Mouse (Mus musculus): ENCODE results near the gene Calhm5. TPM values are rescaled to one million over a fixed set of nuclear protein-coding genes. Genes with fewer than 3 reads are reported as not detected.

Calhm5 gene
- 0.02 and 0.06 TPM in 2 replicates for polyA plus RNA-seq (2015; fragmentation: Nextera tagmentation; extraction: Ambion mirVana)

GRCm38 (mm10) chr10:34096418-34096883 lies at the start of gene Calhm5:
Gene Calhm5 (minus strand): TSS chr10:34096519.
- peak; percentile 41 for ATAC-seq

DNA sequence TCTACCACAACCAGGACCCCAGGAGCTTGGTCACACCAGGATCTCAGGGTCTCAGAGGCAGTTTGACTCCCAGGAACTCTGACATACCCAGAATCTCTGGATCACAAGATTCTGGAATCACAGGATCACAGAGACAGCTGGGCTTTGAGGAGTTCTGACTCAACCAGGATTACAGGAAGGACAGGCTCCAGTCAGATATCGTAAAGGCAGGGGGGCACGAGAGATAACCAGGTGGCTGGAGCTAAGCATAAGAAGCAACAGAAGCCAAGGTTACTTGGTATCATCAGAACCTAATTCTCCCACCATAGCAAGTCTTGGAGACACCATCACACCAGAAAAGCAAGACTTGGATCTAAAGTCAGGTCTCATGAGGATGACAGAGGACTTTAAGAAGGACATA lies 45.4 kb upstream of the Calhm5 start:
- Histone ChIP-seq H3K4me1 (ENCODE audit: insufficient read depth) (no peaks in the 10 kb centered on the region), H3K9me3 (ENCODE audit: low read length) (no peaks in the 10 kb centered on the region), H3K27ac (ENCODE audit: low read depth) (no peak overlapping the region), H3K27me3 (ENCODE audit: insufficient read depth, low read length) (no peaks in the 10 kb centered on the region), H3K4me2 (ENCODE audit: low read depth, low read length) (no peak overlapping the region), H3K9ac (replicated peaks) (no peak overlapping the region), H3K4me3 (ENCODE audit: low read depth, low read length) (no peak overlapping the region), H3K36me3 (replicated peaks; ENCODE audit: insufficient read depth, low read length) (no peaks in the 10 kb centered on the region)
- TF ChIP-seq CTCF (IDR thresholded peaks at IDR 0.05; ENCODE audit: low read depth): no peak
- no peak for TF ChIP-seq EP300 (IDR thresholded peaks at IDR 0.05; ENCODE audit: low read depth)
- no peak for DNase-seq
- 82% methylated on average over 2 of the region's 2 CpGs for WGBS (ENCODE audit: insufficient replicate concordance)
- no peak for ATAC-seq

More at GRCm38 (mm10) chr10:34096418-34096883, at the start of gene Calhm5:
- Histone ChIP-seq H3K9me3 (ENCODE audit: low read length) (no peaks in the 10 kb centered on the region), H3K27me3 (ENCODE audit: insufficient read depth, low read length) (no peaks in the 10 kb centered on the region), H3K9ac (replicated peaks) (peak within 1 kb of the TSS; percentile 26; the same call in 1 of the 2 replicates), H3K4me2 (ENCODE audit: low read depth, low read length) (peak within 1 kb of the TSS; percentile 47), H3K4me3 (ENCODE audit: low read depth, low read length) (peak within 1 kb of the TSS; percentile 20; the same call in 1 of the 2 replicates), H3K4me1 (ENCODE audit: insufficient read depth) (peaks cover 2% of the 10 kb centered on the region; the same call in 1 of the 2 replicates), H3K27ac (ENCODE audit: low read depth) (no peak within 1 kb of the TSS; the same call in 1 of the 2 replicates), H3K36me3 (replicated peaks; ENCODE audit: insufficient read depth, low read length) (no peaks in the 10 kb centered on the region)
- WGBS (ENCODE audit: insufficient replicate concordance): 8% methylated on average over 9 of the region's 9 CpGs
- DNase-seq: peak; percentile 14
- TF ChIP-seq EP300 (IDR thresholded peaks at IDR 0.05; ENCODE audit: low read depth): no peak
- peak; percentile 60 for TF ChIP-seq CTCF (IDR thresholded peaks at IDR 0.05; ENCODE audit: low read depth)

- TF ChIP-seq CTCF (IDR thresholded peaks at IDR 0.05; ENCODE audit: low read depth) (no peak), EP300 (IDR thresholded peaks at IDR 0.05; ENCODE audit: low read depth) (no peak)
- Histone ChIP-seq H3K27me3 (ENCODE audit: insufficient read depth, low read length) (no peaks in the 10 kb centered on the region), H3K4me2 (ENCODE audit: low read depth, low read length) (no peak overlapping the region), H3K36me3 (replicated peaks; ENCODE audit: insufficient read depth, low read length) (no peaks in the 10 kb centered on the region), H3K4me3 (ENCODE audit: low read depth, low read length) (no peak overlapping the region), H3K9me3 (ENCODE audit: low read length) (no peaks in the 10 kb centered on the region), H3K27ac (ENCODE audit: low read depth) (no peak overlapping the region), H3K4me1 (ENCODE audit: insufficient read depth) (no peaks in the 10 kb centered on the region), H3K9ac (replicated peaks) (no peak overlapping the region)
- 54% methylated on average over 4 of the region's 4 CpGs for WGBS (ENCODE audit: insufficient replicate concordance)
- no peak for DNase-seq
- ATAC-seq: no peak
Measured at GRCm38 (mm10) chr10:34139768-34140167, 43.4 kb upstream of the Calhm5 start.

GRCm38 (mm10) chr10:34138027-34138426 lies 41.7 kb upstream of the Calhm5 start:
- no peak for ATAC-seq

GRCm38 (mm10) chr10:34136432-34136831 lies 40.1 kb upstream of the Calhm5 start:
- Histone ChIP-seq H3K27me3 (ENCODE audit: insufficient read depth, low read length) (no peaks in the 10 kb centered on the region), H3K36me3 (replicated peaks; ENCODE audit: insufficient read depth, low read length) (no peaks in the 10 kb centered on the region), H3K4me2 (ENCODE audit: low read depth, low read length) (no peak overlapping the region), H3K4me3 (ENCODE audit: low read depth, low read length) (no peak overlapping the region), H3K27ac (ENCODE audit: low read depth) (no peak overlapping the region), H3K9ac (replicated peaks) (no peak overlapping the region), H3K4me1 (ENCODE audit: insufficient read depth) (0 out of 2 replicates have a peak, but pooled peaks cover 3% of the 10 kb centered on the region), H3K9me3 (ENCODE audit: low read length) (no peaks in the 10 kb centered on the region)
- TF ChIP-seq EP300 (IDR thresholded peaks at IDR 0.05; ENCODE audit: low read depth) (no peak), CTCF (IDR thresholded peaks at IDR 0.05; ENCODE audit: low read depth) (no peak)
- WGBS (ENCODE audit: insufficient replicate concordance): 49% methylated on average over 6 of the region's 6 CpGs
- ATAC-seq (no peak), DNase-seq (no peak)

More at GRCm38 (mm10) chr10:34138027-34138426, 41.7 kb upstream of the Calhm5 start:
- DNase-seq: no peak
- Histone ChIP-seq H3K27ac (ENCODE audit: low read depth) (no peak overlapping the region), H3K9ac (replicated peaks) (no peak overlapping the region), H3K27me3 (ENCODE audit: insufficient read depth, low read length) (no peaks in the 10 kb centered on the region), H3K9me3 (ENCODE audit: low read length) (no peaks in the 10 kb centered on the region), H3K4me3 (ENCODE audit: low read depth, low read length) (no peak overlapping the region), H3K4me1 (ENCODE audit: insufficient read depth) (no peaks in the 10 kb centered on the region), H3K36me3 (replicated peaks; ENCODE audit: insufficient read depth, low read length) (no peaks in the 10 kb centered on the region), H3K4me2 (ENCODE audit: low read depth, low read length) (no peak overlapping the region)
- no peak for TF ChIP-seq CTCF (IDR thresholded peaks at IDR 0.05; ENCODE audit: low read depth)
- no peak for TF ChIP-seq EP300 (IDR thresholded peaks at IDR 0.05; ENCODE audit: low read depth)
- 44% methylated on average over 6 of the region's 6 CpGs for WGBS (ENCODE audit: insufficient replicate concordance)

- no peaks in the 10 kb centered on the region for H3K9me3 ChIP-seq (ENCODE audit: low read length)
- H3K4me2 ChIP-seq (ENCODE audit: low read depth, low read length): no peak overlapping the region
- TF ChIP-seq EP300 (IDR thresholded peaks at IDR 0.05; ENCODE audit: low read depth): no peak
- TF ChIP-seq CTCF (IDR thresholded peaks at IDR 0.05; ENCODE audit: low read depth): no peak
- no peak overlapping the region for H3K9ac ChIP-seq (replicated peaks)
- no peaks in the 10 kb centered on the region for H3K36me3 ChIP-seq (replicated peaks; ENCODE audit: insufficient read depth, low read length)
- DNase-seq (no peak), ATAC-seq (peak; percentile 27; the same call in 1 of the 2 replicates)
- 28% methylated on average over 2 of the region's 2 CpGs for WGBS (ENCODE audit: insufficient replicate concordance)
- no peaks in the 10 kb centered on the region for H3K27me3 ChIP-seq (ENCODE audit: insufficient read depth, low read length)
- peaks cover 6% of the 10 kb centered on the region; the same call in 1 of the 2 replicates for H3K4me1 ChIP-seq (ENCODE audit: insufficient read depth)
- no peak overlapping the region for H3K27ac ChIP-seq (ENCODE audit: low read depth)
- no peak overlapping the region for H3K4me3 ChIP-seq (ENCODE audit: low read depth, low read length)
Measured at GRCm38 (mm10) chr10:34131356-34131755, 35.0 kb upstream of the Calhm5 start.
